Mouse (Mus musculus) right cerebral cortex, adult 18-20 months (tissue): ENCODE measurements around the gene Masp1.

Experiments used
- DNase-seq: peaks from one replicate; pipeline ENCODE4 v3.0.0; 2022; ENCODE audit warnings: mixed read lengths

The Masp1 gene

DNA sequence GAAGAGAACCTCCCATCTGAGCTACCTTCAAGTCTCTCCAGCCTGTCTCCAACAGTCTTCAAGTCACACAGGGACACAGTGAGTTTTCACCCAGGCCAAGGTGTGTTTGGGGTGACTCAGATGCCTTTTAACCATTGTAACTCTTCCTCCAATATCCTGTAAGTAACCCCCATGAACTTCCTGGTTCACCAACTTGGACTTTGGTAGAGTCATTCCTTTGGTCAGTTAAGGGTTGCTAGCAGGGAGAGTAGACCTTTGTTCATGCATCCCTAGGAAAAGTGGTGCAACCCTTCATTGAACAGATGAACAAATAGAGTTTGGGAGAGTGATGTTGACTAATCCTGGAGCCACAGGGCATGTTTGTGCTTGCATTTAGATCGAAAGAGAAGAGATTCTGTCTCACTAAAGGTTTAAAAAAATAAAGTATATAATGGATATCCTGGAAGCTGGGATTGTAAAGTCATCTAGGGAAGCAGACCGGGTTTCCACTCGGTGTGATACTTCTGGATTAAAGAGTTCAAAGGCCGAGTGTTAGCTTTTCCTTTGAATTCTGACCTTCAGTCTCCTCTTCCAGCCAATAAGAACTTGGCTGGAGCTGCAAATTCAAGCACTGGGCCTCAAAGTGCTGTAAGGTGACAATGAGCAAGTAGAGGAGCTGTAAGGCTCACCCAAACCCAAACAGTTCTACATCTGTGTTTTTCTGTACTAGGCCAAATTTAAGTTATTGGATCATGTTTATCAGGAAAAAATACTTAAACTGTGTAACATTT is 9.3 kb downstream of the Masp1 start:
- no peak for DNase-seq

DNA sequence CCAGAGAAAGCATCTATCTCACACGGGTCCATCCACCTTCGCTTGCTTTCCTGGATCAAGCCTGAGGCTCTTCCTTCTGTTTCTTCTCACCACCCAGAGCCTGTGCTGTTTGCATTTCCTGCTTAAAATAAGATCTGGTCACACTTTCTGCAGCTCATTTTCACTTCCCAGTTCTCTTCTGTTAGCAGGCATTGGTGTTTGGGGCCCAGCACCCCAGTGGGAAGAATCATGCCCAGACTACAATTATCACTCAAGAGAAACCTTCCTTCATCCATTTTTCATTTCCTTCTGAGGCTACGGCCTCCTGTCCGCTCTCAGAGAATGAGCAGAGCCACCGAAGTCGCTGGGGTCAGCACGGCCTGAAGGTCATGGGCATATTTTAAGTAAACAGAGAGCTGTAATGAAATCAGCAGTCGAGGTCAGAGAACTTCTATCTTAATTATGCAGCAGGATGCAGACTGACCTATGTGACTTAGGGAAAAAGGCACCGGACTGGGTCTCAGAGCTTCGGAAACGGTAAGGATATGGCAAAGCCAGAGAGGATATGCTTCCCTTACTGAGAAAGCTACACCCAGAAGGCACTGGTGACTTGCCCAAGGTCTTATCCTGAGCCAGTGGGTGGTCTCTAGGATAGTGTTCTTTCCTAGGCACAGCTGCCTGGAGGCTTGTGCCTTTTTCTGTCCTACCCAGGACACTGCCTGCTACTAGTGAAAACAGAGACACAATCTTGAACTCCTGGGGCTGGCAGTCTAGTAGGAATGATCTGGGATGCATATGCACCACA is 14.5 kb downstream of the Masp1 start:
- DNase-seq: peak; percentile 24

DNA sequence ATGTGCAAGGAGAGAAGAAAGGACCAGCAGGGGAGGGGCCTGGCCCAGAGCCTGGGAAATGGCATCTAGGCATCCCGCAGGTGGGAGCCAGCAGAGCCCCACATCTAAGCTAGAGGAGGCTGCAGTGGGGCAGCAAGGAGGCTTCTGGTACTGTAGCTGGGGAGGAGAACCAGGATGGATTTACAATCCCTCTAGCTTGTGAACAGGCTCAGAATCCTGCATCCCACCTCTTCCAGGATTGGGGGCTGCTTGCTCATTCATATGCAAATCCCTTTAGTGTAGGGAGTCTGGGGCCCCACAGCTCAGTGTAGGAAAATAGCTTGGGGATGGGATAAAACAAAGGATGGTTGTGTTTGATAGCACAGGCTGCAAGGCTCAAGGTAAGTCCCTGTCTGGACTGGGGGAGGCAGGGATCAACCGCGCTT is 16.3 kb downstream of the Masp1 start:
- no peak for DNase-seq

DNA sequence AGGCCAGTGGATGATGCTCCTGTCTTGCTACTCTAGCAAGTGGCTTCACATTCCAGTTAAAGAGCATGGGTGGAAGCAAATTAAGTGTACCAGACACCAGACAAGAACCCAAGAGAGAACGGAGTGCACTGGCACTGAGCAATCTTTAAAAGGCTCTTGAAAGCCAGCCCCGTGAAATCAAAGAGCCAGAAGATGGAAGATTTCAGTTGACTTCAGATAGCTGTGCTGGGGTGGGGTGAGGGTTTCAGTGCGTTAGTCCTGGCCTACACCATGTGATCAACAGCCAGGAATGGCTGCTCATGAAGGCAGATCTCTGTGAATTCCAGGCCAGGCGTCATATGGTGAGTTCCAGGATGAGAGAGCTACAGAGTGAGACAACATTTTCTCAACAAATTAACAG is 17.3 kb downstream of the Masp1 start:
- no peak for DNase-seq

DNA sequence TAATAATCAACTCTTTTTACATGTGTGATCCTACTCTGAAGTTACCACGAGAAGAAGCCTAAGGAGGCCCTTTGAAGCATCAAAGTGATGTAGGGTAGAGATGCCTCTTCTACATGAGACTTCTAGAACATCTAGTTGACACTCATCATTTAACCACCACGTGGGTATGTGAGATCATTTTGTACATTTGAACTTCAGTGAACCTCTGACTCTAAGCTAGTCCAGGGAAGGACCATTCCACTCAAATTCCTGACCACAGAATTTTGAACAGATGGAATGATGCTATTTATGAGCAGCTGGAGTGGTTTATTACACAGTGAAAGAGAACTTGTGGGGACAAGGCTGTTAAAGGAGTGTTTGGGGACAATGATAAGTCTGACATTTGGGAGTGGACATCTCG is 18.1 kb downstream of the Masp1 start:
- DNase-seq: no peak

DNA sequence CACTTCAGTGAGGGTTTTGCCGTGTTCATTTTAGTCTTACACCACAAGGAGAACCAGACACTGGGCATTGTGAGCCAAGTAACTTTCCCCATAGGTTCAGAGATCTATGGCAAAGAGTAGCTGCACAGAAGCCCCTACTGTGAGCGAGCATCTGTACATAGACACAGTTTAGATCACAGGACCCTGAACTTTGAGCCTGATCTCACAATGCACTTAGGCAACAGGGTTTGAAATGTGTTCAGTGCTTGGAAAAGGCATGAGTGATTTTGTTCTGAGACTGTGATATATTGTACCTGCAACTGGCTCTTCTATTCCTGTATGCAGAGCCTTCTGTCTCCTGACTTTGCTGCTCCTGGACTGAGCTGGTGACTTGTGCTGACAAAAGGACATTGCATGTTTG is 19.3 kb downstream of the Masp1 start:
- DNase-seq: no peak

DNA sequence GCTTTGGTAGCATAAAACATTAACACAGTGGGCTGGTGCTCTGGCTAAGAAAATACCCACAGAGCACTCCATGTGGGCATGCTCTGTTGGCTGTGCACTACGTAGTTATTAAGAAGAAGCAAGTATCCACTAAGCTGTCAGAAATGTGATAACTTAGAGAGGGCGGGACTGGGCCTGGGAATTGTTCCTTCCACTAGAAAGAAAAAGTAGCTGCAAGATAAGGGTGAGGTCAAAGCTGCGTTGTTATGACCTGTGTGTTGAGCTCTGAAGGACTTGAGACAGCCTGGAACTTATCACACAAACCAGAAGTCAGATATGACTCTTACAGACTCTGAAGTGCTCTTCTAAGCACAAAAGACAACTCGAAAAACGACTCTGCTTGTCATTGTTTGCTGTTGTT is 20.1 kb downstream of the Masp1 start:
- DNase-seq: no peak

DNA sequence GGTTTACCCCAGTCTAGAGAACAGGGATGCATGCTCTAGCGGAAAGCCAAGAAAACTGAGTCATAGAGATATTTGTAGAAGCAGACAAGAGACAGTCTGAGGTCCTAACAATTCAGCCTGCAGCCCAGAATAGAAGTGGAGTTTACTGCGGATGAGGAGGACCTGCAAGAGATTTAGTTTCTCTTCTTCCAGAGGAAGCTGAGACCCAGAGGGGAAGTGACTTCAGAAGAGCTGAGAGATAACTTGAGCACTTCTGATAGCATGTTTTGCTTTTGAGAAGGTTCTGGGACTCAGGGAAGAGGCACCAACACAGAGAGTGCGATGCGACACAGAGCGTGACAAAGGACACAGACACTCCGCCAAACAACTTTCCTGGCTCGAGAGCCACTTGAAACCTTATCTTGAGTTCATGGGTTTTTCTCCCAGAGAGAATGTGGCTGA is 21.9 kb downstream of the Masp1 start:
- peak; percentile 32 for DNase-seq

DNA sequence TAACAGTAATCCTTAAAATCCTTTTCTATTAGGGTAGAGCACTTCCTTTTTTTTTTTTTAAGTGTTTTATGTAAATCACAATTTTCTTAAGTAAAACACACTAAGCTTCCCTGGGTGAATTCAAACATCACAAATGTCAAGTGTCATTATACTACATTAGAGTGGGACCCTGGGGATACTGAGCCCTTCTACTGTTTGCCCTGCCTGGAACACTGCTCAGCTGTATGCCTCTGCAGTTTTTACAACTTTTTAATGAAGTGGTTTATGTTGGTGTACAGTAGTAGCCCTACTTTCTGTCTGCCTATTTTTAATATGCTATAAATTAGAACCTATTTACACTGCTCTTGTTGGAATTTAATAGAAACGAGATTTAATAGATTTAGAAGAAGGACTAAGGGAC is 22.7 kb downstream of the Masp1 start:
- DNase-seq: no peak

DNA sequence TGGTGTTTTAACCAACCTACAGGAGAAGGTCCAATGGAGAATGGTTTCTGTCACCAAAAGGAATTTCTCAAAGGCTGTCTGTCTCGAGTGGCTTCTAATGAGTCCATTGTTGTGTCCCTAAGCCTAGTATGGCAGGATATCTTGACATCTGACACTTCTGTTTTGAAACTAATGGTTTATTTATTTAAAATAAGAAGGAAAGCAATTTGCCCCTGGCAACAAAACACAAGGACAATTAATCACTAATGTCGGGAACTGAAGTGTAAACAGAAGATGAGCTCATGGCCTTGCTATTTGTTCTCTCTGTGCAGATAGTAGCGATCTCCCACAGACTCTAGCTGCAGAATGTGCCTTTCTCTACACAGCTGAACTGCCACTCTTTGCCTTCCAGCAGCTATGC is 23.2 kb downstream of the Masp1 start:
- DNase-seq: no peak

DNA sequence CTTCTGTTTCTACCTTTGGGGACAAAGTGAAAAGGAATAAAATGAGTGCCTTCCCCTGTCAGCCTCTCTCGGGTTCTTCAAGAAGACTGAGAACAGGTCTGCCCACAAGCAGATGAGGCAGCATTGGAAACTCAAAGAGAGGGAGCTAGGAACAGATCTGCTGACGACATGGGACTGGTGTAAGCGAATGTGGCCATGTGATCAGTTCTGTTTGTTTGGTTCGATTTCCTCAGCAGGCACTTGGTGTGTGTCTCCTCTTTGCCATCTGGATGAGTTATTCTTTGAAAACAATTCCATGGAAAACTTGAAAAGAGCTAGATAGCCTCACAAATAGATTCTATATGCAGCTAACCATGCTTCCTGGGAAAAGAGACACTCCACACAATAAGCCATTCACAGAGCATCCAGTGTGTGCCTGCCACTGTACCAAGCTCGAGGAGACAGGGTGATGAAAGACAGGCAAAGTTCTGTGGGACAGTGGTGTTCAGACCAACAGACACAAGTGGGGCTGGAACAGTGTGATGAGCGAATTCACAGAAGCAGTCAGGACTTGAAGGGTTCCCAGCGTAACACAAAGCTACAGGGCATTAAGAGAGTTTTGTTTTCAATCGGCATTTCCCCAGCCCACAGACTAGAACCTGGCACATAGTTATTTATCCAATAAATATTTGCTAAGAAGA is 24.2 kb downstream of the Masp1 start:
- DNase-seq: no peak

DNA sequence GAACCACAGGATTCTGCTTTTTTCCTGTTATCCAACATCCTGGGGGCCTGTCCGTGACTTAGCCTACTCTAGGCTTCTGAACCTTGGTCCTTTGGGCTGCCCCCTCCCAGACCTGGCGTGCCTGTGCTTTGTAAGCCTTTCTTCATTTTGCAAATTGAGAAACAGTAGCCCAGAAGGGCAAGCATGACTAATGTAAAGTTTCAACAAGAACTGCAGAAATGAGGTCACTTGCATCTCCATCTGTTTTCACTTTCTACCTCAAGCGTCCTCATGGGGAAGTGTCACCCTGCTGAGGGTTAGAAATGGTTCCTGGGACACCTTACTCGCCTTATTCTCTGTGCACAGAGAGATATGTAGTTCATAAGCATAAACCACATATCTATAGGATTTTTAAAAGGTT is 27.8 kb downstream of the Masp1 start:
- DNase-seq: peak; percentile 10

DNA sequence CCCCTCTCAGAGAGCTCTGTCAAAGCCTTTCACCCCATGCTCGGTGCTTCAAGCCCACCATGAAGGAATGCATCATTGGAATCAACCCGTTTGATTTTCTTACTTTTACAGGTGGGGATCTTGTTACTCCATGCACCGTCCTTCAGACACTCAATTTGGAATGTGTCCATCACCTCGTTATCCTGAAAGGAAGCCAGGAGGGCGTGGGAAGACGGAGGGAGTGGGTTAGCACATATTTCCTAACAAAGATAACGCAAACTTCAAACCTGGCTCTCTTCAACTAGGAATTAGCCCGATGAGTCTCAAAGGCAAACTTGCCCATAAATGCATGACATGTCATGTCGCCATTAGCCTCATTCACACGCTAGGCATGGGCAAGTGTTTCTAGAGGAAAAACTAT is 37.3 kb downstream of the Masp1 start:
- DNase-seq: no peak

DNA sequence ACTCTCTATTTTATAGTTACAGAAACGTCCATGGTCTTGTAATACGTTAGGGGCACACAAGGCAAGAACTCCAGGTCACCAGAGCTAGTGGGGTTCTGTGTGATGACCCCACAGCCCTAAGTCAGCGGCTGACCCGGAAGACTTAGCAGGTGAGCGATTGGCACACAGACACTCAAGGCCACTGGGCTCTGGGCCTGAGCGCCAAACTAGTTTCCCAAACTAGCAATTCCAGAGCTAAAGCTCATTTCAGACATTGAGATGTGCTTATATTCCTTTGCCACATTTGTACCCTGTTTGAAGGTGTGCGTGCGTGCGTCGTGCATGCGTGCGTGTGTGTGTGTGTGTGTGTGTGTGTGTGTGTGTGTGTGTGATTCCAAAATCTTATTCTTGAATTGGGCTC is 37.8 kb downstream of the Masp1 start:
- no peak for DNase-seq

DNA sequence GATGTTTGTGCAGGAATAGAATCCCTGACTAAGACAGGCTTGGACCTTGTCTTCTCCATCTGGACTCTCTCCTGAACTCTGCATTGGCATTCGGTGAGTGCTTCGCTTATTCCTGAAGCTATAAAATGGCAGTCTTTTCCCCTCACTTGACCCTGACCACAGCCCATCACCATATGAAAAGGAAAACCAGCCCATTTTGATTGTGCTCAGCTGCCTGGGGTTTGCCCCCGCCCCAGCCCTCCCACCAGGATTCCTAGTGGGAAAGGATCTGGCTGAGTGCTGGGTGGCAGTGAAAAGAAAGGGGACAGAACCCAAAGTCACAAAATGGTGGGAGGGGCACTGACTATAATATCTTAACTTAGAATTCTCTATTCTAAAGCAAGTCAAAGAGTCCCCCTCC is 38.4 kb downstream of the Masp1 start:
- no peak for DNase-seq

DNA sequence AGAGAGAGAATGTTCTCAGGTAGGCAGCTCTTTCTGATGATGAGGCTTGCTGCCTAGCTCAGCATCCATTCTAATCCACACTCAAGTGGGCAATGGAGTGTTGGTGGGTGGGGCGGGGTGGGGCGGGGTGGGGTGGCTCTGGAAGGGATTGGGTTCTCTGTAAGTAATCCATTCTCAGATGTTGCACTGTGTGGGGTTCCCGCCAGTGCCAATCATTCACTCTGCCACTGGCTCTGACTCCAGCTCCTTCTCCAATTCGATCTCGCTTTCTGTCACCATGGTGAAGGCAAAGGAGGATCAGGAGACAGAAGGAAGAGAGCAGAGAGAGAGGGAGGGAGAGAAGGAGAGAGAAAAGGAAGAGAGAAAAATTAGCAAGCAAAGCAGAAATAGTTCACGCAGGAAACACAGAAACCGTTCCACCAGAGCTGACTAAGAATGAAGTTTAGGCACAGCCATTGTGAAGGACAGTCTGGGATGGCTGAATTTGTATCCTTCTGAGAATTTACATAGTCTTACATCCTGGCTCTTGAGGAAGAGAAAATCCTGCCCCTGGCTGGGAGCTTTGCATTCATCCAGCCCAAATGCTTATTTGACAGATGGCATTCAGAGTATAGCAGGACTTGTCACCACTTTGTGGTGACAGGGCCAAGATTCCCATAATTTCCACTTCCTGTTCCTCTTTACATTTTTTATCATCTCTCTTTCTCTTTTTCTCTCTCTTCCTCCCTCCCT is 40.6 kb downstream of the Masp1 start:
- DNase-seq: no peak

DNA sequence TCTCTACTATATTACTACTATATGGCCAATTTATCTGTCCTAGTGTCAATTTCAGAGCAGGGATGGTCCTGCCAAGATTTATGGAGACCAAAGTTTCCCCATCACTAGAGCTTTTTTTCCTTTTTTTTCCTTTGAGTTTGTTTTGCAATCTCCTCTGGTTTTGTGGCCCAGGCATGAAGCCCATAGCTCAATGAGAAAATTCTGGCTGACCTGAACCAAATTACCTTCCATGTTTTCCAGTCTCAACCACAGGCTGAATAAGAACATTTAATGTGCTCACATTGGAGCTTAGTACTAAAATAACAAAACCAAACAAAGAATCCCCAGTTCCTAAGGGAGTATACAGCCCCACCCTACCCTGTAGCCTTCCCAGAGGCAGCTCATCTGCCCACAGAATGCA is 44.0 kb downstream of the Masp1 start:
- DNase-seq: no peak

DNA sequence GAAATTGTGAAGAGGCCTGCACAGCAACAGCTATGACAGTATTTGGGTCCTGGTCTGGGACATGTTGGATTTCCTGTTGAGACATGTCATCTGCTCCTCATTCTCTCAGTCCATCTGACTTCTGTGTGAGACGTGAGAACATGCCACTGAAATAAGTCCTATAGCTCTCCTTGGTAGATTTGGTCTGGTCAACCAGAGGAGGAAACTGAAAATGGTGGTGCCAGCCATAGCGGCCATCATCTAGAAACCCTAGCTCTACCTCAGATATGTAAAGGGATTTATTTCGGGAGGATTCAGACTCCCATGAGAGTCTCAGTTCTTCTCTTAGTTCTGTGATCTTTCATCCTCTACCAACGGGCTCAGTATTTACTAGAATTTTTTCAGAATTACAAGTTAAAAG is 45.0 kb downstream of the Masp1 start:
- no peak for DNase-seq

DNA sequence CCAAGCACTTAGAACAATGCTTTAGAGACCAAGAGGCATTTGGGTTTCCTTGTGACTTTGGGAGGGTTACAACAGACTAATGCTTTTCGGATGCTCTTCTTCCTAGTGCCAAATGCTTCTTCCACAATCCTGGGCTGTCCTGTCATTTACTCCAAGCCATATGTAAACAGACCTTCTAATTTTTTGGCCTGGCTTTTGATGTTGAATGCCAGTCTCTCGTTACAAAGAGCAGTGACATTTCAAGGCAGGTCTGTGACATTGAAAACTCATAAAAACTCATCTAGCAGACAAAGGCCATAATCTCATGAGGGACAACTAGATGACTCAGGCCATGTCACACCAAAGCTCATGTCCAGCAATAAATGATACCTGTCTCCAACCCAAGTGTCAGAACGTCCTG is 48.6 kb downstream of the Masp1 start:
- no peak for DNase-seq

DNA sequence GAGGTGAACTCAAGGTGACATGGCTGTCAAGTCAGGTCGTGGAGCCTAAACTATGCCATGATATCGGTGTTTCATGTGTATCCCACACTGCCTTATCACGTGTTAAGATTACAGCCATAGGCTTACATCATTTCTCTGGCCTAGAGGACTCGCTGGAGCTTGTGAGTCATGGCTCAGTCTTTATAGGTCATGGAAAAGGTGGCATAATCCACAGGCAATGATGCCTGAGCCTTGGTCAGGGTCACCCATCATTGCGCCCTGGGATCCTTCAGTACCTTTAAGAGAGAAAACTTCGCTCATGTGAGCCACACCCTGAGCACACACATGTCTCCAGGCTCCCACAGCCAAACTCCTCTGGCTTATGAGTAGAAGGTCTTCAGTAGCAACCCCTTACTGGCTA is 49.1 kb downstream of the Masp1 start:
- DNase-seq: no peak

DNA sequence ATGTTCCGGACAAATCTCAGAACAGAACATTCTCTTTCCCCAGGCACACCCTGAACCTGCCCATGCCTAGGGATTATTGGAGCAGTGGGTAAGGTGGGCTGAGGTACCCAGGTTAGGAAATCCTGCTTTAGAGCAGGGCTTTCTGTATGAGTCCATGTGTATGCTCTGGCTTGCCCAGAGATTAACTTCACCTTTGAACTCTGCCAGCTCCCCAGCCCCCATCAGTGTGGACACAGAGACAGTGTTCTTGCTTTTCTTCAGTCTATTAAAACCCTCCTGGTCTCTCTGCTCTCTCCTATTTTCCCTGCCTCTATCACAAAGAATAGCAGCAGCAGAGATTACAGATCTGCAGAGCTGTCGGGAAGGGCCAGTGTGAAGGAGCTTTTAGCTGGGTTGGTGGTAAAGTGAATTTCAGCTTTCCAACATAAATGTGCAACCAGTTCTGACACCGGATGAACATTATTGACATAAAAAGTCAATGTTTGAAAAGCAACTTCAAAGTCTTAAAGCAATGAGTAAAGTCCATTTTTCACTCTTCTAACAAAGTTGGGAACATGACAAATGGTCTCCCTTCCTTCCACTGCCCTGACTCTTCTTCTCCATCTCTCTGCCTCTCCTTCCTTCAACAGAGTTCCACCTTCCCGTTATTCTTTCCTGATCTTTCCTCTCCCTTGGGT is 56.8 kb downstream of the Masp1 start:
- no peak for DNase-seq

DNA sequence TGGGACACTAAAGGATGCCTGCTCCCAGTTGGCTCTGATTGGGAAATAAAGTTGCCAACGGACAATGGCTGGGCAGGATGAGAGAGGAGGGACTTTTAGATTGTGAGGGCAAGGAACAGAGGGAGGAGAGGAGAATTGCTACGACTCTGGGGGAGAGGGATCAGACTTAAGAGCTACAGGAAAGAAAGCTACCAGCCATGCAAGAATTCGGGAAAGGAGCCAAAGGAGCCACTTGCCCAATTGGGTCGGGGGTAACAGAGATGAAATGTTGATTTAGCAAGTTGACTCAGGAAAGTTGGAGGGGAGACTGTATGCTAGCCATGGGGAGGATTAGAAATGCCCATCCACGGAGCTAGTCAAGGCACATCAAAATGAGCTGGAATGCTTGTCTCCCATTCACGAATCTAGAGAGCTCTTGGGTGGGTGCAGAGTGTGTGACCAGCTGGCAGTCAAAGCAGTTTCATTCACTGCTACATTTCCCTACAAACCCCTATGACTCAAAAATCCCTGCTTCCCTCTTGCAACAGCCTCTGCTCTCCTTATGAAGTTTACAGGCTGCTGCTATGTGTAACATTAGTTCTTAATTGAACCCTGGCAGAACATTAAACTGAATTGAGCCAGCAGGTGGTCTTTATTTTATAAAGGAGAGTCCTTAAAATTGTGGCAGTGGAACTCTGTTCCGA is 61.6 kb downstream of the Masp1 start:
- no peak for DNase-seq
